Mouse (Mus musculus) T-helper 1 cell (primary cell): ENCODE measurements at regions not wholly inside any gene's neighbourhood (a gene's known extent, or its start where the extent isn't known, plus 50 kb on each side); places are given as distances from the start of the nearest gene placed in this dataset.

Experiments
- in situ Hi-C: fragments of 300-600 bp; cut with MboI, MseI; formaldehyde crosslinking; loops from one replicate; pipeline ENCODE4 v1.15.1; 2025; ENCODE audit warnings: high pct_unique_total_duplicates

DNA sequence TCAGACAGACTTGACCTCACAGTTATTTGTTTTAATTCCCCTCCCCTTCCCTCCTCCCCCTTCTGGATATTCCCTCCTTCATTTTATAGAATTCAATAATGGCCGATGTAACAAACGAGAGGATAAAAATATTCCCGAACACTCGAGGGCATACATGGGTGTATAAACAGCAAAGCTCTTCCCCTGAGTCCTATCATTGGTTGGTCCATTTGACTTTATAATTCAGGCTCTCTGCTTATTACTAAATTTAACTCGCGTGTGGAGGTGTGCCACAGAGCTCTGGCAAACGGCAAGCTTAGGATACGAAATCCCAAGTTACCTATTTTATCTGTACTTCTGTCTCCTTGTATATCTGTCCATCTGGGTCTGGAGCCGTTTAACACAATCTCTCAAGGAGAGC is 82.1 kb upstream of the Zfp64 start:
- in situ Hi-C loops: no loop called here

DNA sequence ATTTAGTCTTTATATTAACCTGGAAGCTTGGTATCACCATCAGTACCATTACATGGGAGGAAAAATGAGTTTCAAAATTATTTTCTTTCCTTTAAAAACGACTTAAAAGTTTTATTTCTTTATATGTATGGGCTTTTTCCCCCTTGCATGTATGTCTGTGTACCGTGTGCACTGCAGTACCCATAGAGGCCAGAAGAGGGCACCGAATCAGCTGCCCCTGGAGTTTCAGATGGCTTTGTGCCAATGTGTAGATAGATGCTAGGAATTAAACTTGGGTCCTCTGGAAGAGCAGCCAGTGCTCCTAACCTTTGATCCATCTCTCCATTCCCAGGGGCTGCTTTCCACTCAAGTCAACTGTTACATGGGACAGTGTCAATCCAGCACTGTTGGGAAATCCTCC is 79.9 kb upstream of the Zfp64 start:
- in situ Hi-C loops: no loop called here

DNA sequence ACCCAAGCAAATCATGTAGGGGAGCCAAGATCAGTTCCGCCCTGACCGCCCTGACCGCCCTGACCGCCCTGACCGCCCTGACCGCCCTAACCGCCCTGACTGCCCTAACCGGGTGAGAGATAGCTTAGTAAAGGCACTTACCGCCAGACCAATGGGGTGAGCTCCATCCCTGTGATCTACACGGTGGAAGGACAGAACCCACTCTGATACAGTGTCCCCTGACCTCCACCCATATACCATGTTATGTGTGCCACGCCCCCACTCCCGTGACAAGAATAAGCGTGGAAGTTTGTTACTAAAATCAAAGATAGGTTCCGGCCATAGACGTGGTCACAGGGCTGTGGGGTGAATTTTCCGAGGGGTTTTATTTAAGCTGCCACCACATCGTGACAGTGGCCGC is 78.6 kb upstream of the Zfp64 start:
- in situ Hi-C loops: no loop called here

DNA sequence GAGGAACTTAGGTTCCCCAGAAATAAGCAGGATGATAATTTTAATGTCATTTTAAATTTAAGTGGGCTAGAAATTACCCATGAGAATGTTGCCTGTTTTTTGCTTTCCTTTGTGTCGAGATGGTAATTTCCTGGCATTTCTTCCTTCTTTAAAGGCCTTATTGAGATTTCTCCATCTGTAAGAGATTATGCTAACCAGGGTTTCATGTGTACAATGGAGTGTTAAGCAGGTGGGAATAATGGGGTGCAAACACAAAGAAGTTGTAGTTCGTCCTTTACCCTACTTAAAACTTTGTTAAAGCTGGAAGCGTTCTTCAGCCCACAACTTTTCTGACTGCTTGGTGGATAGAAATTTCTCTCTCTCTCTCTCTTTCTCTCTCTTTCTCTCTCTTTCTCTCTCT is 77.8 kb upstream of the Zfp64 start:
- in situ Hi-C loops: no loop called here

DNA sequence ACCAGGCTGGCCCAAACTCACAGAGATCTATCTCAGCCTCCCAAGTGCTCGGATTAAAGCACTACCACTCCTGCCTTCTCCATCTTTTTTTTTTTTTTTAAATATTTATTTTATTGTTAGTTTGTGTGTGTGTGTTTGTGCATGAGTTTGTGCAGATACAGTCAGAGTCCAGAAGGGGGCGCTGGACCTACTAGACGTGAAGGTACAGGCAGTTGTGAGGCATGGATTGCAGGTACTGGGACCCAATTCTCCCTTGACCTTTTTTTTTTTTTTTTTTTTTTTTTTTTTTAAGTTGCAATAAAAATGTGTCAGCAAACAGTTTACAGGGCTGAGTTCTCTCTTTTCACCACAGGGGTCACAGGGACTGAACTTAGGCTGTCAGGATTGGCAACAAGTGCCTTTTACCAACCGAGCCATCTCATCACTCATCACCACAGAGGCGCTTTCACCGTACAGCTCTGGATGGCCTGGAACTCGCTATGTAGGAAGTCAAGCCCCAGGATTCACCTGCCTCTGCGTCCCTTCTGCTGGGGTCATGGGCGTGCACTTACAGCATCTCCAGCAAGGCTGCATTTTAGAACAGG is 73.2 kb upstream of the Zfp64 start:
- in situ Hi-C loops: no loop called here

GRCm38 (mm10) chr2:169019037-169019436 is 63.6 kb upstream of the Zfp64 start:
- in situ Hi-C loops: no loop called here

DNA sequence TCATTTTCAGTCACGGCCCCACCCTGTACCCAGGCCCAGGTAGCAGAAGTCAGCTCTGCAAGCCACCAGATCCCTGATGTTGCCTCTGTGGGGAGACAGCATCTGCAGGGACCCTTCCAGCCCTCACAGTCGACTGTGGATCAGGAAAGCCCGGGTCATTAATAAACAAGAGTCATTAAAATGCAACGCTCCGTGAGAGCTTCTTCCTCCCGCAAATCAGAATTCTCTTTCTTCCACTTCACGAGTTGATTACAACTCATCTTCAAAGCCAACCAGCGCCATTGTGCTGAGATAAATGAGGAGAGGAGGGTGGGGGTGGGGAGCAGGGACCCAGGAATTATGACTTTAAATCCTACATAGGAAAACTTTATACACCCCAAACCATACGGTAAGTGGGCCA is 54.9 kb upstream of the Zfp64 start:
- in situ Hi-C loops: no loop called here

DNA sequence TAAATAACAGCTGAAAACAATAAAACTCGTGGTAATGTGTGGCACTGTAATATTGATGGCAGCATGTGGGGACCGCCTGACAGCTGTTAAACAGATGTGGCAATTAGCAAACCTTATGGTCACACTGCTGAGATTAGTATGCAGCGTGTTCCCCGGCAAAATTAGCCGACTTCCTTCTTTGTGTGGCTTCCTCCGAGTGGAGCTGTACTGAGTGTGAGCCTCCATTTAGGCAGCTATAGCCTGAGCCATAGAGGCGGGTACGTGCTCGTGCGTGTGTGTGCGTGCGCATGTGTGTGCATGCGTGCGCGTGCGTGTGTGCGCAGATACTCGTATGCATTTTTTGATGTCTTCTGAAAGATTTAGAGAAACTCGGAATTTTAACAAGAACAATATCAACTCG is 53.4 kb upstream of the Zfp64 start:
- in situ Hi-C loops: no loop called here

GRCm38 (mm10) chr2:169008333-169008732 is 52.9 kb upstream of the Zfp64 start:
- in situ Hi-C loops: no loop called here

- in situ Hi-C loops: no loop called here
These were observed 51.2 kb upstream of the Zfp64 start for GRCm38 (mm10) chr2:169006549-169006948.

DNA sequence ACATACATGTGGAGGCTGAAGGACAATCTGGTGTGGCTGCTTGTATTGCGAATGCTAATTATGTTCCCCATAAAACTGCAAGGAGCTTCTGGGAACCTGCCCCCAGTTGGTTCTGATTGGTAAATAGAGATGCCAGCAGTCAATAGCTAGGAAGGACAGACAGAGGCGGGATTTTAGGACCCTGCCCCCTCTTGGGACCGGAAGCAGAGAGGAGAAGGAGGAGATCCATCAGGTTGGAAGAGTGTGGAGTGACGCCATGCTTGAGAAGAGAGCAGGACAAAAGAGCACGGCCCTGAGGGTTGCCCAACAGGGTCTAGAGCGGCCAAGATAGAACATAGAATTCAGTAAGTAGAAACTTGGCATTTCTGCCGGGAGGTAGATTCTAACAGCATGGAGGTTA is 50.4 kb upstream of the Zfp64 start:
- in situ Hi-C loops: no loop called here
